Mouse (Mus musculus) thymus, postnatal 25 days (tissue): ENCODE measurements around the gene Zfp52.
A peak's percentile ranks its signal among the peaks of the same experiment; 100 is the strongest.

Source experiments
- DNase-seq: peaks from one replicate; pipeline ENCODE4 v3.0.0; 2022

Gene Zfp52

DNA sequence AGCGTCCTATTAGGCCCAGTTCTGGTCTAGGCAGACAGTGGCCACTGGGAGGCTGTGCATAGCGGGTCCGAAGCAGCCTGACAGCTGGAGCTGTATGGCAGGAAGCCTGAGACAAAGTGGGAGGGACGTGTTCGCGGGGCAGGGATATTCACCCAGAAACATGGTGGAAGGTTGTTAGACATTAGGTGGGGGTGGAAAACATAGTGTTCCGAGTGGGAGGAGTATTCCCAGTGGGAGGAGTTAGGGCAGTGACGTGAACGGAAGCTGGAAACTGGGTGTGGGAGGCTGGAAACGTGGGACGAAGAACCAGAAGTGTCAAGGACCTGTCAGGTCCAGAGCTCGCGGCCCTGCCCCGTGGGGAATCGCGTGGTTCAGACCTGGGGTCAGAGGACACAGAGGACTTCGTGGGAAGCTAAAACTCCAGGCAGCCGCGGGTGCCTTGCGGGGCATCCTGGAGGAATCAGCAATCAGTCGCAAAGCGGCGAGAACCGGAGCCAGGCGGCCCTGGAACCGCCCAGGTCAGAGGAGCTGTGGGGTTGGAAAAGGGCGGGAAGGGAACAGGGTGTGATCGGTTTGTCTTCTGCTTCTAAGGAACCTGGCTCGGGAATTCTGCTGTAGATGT, 31.5 kb downstream of the Zfp52 start, which contains the start of gene Zfp948:
Zfp948 (plus strand) TSS at position 281 of the 622 bp plus-strand sequence.
- DNase-seq: peak; percentile 47

- no peak for DNase-seq
These were observed 32.4 kb downstream of the Zfp52 start for GRCm38 (mm10) chr17:21567696-21568095.

- DNase-seq: no peak
These were observed 43.7 kb downstream of the Zfp52 start for GRCm38 (mm10) chr17:21579080-21579479.

DNA sequence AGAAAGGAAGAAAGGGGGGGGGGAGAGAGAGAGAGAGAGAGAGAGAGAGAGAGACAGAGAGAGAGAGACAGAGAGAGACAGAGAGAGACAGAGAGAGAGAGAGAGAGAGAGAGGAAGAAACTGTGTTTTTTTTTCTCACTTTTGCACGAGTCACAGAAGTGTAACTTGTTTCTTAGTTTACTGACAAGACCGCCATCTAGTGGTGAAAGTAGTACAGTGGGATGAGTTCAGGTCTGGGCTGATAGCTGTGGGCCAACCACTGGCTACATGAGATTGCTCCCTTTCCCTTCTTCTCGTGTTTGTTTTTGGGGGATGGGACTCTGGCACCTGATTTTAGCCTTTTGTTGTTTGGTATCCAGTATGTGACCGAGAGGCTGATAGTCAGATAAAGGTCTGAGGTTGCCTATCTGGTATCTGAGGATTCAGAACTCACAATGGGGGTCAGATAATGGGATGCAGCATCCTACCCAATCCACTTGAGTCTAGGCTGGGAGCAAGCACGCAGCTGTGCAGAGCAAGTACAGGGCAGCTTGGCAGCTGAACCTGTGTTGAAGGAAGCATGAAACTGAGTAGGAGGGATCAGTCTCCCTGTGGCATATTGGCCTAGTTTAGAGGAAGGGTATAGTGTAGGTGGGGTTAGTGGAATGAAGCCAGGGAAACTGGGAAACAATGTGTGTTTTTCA, 44.3 kb downstream of the Zfp52 start:
- DNase-seq: peak; percentile 42

DNA sequence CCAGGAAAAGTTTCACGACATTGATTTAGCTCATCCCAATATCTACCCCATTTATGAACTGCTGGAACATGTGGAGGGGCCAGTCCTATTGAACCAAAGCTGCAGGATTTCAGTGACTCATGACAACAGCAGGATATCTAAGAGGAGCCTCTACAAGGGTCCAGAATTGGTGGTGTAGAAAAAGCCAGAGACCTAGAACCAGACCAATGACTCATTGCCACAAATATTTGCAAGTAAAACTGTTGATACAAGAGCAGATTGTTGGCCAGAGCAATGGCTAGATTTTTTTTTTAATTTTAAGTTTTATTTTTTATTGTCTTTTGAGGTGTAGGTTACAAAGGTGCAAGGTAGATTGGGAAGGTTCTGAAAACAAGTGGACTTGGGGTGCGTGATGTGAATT, 50.2 kb downstream of the Zfp52 start:
- DNase-seq: no peak
